Mouse (Mus musculus) brain, embryonic 14.5 days (tissue): ENCODE data around the gene Rnasel.
A peak's percentile ranks its signal among the peaks of the same experiment; 100 is the strongest.

Experiments
- CTCF ChIP-seq: fragments of 200-500 bp; IDR thresholded peaks from 2 replicates; pipeline ENCODE4 v1.5.1; 2012; ENCODE audit warnings: inconsistent platforms, mild to moderate bottlenecking, moderate library complexity, borderline replicate concordance; ENCODE audit not compliant: insufficient read depth, insufficient read length; ENCODE audit errors: extremely low read depth
- POLR2A ChIP-seq: fragments of 200-500 bp; IDR thresholded peaks from 2 replicates; pipeline ENCODE4 v1.6.1; 2012; ENCODE audit warnings: mild to moderate bottlenecking, inconsistent platforms, borderline replicate concordance; ENCODE audit not compliant: poor library complexity, insufficient read depth, insufficient read length, severe bottlenecking; ENCODE audit errors: extremely low read depth

- TF ChIP-seq POLR2A (no peak; the same call in 1 of the 2 replicates), CTCF (peak; percentile 86)
Observed at GRCm38 (mm10) chr1:153749211-153749801, at the start of gene Rnasel.
